Mouse (Mus musculus) spleen, adult 2 months (tissue): ENCODE measurements around the gene Bsg. TPM values are rescaled to one million over a fixed set of nuclear protein-coding genes. Genes with fewer than 3 reads are reported as not detected.

ENCODE experiments used
- DNase-seq, 2 experiments: peaks; one replicate each; pipeline versions ENCODE4 v3.0.0 to v3.0.0-alpha.2; 2012 to 2021; ENCODE audit warnings: low spot score in 2 of 2, low read depth in 1 of 2
- H3K27ac ChIP-seq: fragments of 200-500 bp; 2 replicates; pipeline ENCODE4 v1.5.1; 2012; ENCODE audit warnings: low read length, inconsistent platforms; ENCODE audit not compliant: insufficient read depth
- H3K27me3 ChIP-seq: fragments of 200-500 bp; 2 replicates; pipeline ENCODE4 v1.6.1; 2012; ENCODE audit warnings: mild to moderate bottlenecking, moderate library complexity, low read length, inconsistent platforms; ENCODE audit not compliant: control insufficient read depth, insufficient read depth
- H3K36me3 ChIP-seq: fragments of 200-500 bp; 2 replicates; pipeline ENCODE4 v1.6.1; 2012; ENCODE audit warnings: mild to moderate bottlenecking, low read length, inconsistent platforms; ENCODE audit not compliant: control insufficient read depth, insufficient read depth
- H3K4me1 ChIP-seq: fragments of 200-500 bp; 2 replicates; pipeline ENCODE4 v1.6.1; 2011; ENCODE audit warnings: inconsistent platforms; ENCODE audit not compliant: control insufficient read depth, insufficient read depth, insufficient read length
- H3K4me3 ChIP-seq: fragments of 200-500 bp; 2 replicates; pipeline ENCODE4 v1.5.1; 2011; ENCODE audit warnings: mild to moderate bottlenecking, inconsistent platforms; ENCODE audit not compliant: insufficient read depth, insufficient read length; ENCODE audit errors: extremely low read depth
- CTCF ChIP-seq: fragments of 200-500 bp; IDR thresholded peaks from 2 replicates; pipeline ENCODE4 v1.5.1; 2011; ENCODE audit warnings: mild to moderate bottlenecking, inconsistent platforms; ENCODE audit not compliant: insufficient read depth, insufficient read length, insufficient replicate concordance; ENCODE audit errors: extremely low read depth
- POLR2A ChIP-seq: fragments of 200-500 bp; IDR thresholded peaks from 2 replicates; pipeline ENCODE4 v1.6.1; 2011; ENCODE audit warnings: low read depth, low read length, inconsistent platforms
- WGBS: fragments of 180-500 bp; shearing (Covaris S2); methylation state at CpG from one replicate; pipeline ENCODE4 v1.1.7; 2018; 5-methylcytosine and 5-hydroxymethylcytosine counted together
- polyA plus RNA-seq: library from polyadenylated mRNA; depleted of rRNA; stranded (reverse); fragments of >200 nt; gene quantifications from 2 replicates; pipeline ENCODE4 v1.2.3, GENCODE M21; 2012

Bsg gene
- polyA plus RNA-seq, 1 experiment: 208 TPM

DNA sequence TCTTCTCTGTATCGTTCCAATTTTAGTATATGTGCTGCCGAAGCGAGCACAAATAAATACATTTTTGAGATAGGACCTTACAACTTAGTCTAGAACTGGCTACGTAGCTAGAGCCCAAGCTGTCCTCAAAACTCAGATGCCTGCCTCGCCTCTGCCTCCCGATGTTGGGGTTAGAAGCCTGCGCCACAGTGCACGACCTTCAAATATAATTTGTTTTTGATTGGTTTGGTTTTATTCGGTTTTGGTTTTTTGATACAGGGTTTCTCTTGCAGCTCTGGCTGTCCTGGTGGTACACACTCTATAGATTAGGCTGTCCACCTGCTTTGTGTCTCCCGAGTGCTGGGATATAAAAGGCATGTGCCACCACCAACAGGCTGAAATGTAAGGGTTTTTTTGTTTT is 750 bp upstream of the Bsg start:
- peaks cover 10% of the 10 kb centered on the region; the same call in 1 of the 2 replicates for H3K4me1 ChIP-seq
- H3K27ac ChIP-seq: no peak overlapping the region
- no peaks in the 10 kb centered on the region for H3K36me3 ChIP-seq
- no peak for DNase-seq
- no peak overlapping the region for H3K4me3 ChIP-seq
- 80% methylated on average over 10 of the region's 10 CpGs for WGBS
- no peak for TF ChIP-seq POLR2A
- no peak for TF ChIP-seq CTCF
- H3K27me3 ChIP-seq: no peaks in the 10 kb centered on the region

DNA sequence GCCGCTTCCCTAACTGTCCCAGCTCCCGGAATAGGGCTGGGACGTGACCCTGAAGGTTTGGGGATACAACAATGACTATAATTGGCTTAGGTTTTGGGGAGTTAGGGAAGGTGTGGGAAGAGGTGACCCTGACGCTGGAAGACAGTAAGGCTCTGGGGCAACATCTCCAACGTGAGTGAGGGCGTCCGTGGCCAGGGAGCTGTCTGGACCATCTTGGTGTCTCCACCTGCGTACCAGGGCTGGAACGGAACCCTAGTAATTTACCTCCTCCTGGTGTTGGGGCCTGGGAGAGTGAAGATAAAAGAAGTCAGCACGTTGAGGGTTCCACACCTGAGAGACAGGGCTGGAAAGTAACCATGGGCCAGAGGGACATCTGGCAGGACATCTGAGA is 674 bp downstream of the Bsg start:
- peak overlapping the region; percentile 84 for H3K4me3 ChIP-seq
- H3K27ac ChIP-seq: no peak overlapping the region
- H3K36me3 ChIP-seq: peaks cover 5% of the 10 kb centered on the region; the same call in 1 of the 2 replicates
- TF ChIP-seq POLR2A (no peak), CTCF (no peak)
- peaks cover 10% of the 10 kb centered on the region; the same call in 1 of the 2 replicates for H3K4me1 ChIP-seq
- DNase-seq: no peak
- 7% methylated on average over 10 of the region's 10 CpGs for WGBS
- no peaks in the 10 kb centered on the region for H3K27me3 ChIP-seq

DNA sequence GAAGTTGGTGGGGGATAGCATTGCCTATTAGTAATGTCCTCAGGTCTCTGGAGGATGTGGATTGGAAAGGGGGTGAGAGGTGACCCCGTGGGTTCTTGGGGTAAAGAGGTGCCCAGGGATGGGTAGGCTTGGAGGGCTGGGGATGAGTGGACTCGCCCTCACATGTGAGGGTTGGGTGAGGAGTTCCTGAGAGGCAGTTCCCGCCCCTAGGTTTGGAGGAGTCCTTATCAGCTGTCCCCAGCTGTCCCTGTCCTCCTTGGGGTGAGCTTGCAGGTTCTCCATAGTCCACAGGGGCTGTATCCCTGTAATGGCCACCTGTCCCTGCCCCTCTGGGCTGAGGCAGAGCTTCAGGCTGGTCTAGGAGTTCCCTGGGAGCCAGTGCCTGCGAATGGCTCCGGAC is 1.7 kb downstream of the Bsg start:
- 68% methylated on average over 5 of the region's 5 CpGs for WGBS
- TF ChIP-seq CTCF: no peak
- TF ChIP-seq POLR2A: no peak
- Histone ChIP-seq H3K27ac (peak overlapping the region; percentile 14; the same call in 1 of the 2 replicates), H3K4me3 (no peak overlapping the region), H3K27me3 (no peaks in the 10 kb centered on the region), H3K4me1 (peaks cover 10% of the 10 kb centered on the region; the same call in 1 of the 2 replicates), H3K36me3 (peaks cover 8% of the 10 kb centered on the region)
- DNase-seq: no peak

DNA sequence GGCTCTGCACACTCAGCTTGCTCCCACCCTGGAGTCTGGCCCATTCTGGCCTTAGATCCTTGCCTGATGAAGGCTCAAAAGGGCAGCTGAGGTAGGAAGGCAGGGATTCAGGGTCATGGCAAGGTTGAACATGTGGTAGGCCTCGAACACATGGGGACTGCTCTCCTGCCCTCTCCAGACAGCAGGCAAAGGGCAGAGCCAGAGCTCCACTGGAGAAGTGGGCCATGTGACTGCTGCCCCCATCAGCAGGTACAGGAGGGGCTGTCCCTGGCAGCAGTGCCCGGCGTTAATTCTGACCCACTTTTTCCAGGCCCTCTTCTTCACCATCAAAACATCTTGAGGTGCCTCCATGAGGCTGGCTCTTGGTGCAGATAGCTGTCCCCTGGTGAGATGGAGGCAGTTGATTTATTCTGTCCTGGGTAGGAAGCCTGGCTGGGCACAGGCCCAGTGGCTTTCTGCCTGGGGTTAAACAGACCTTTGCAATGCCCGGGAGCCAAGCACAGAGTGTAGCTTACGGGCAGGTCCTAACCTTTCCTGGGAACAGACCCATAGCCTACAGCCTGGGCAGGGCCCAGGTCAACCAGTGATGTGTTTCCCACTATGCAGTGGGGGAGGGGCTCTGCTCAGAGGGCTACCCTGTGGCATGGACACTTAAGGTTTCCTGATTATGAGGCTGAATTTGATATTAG is 2.3 kb downstream of the Bsg start:
- H3K4me1 ChIP-seq: peaks cover 10% of the 10 kb centered on the region; the same call in 1 of the 2 replicates

DNA sequence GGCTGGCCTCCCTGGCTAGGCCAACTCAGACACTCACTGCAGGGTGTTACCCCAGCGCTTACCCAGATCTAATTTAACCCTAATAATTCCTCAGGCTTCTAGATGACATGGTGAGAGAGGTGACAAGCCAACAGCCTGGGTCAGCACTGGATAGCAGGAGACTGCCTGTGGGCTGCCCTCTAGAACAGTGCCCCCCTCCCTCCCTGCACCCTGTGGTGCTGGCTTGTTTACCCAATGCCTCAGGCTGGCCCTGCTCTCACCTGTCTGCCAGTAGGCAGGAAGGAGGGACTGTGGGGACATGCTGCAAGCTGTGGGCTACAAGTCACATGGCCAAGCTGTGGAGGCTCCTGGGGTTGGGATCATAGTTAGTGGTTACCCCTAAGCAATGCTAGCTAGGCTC is 2.9 kb downstream of the Bsg start:
- WGBS: 90% methylated on average over 1 of the region's 1 CpGs
- Histone ChIP-seq H3K27ac (no peak overlapping the region), H3K36me3 (peaks cover 14% of the 10 kb centered on the region), H3K4me3 (no peak overlapping the region), H3K27me3 (no peaks in the 10 kb centered on the region), H3K4me1 (peaks cover 10% of the 10 kb centered on the region; the same call in 1 of the 2 replicates)
- TF ChIP-seq CTCF (no peak), POLR2A (no peak)
- DNase-seq: no peak

More for the DNA sequence above, 2.3 kb downstream of the Bsg start:
- Histone ChIP-seq H3K27me3 (no peaks in the 10 kb centered on the region), H3K4me3 (peak overlapping the region; percentile 12; the same call in 1 of the 2 replicates), H3K27ac (peak overlapping the region; percentile 4; the same call in 1 of the 2 replicates), H3K36me3 (peaks cover 12% of the 10 kb centered on the region)
- DNase-seq: no peak
- TF ChIP-seq CTCF (no peak), POLR2A (no peak)
- 77% methylated on average over 5 of the region's 5 CpGs for WGBS

DNA sequence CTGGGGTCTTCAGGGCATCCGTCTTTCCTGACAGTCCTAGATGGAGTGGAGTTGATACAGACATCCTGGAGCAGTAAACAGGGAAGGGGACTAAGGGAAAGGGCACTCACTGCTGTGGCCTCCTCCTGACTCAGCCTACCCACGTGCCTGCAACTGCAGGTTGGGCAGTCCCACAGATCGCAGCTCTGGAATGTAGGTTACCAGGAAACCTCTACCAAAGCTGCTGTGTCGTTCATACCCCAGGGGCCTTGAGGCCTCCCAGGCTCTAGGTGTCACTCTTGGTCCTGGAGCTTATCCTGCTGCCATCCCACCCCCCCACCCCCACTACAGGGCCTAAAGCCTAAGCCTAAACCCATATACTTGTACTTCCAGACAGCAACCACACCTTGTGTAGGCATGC is 3.5 kb downstream of the Bsg start:
- H3K36me3 ChIP-seq: peaks cover 14% of the 10 kb centered on the region
- H3K4me3 ChIP-seq: no peak overlapping the region
- H3K27ac ChIP-seq: no peak overlapping the region

DNA sequence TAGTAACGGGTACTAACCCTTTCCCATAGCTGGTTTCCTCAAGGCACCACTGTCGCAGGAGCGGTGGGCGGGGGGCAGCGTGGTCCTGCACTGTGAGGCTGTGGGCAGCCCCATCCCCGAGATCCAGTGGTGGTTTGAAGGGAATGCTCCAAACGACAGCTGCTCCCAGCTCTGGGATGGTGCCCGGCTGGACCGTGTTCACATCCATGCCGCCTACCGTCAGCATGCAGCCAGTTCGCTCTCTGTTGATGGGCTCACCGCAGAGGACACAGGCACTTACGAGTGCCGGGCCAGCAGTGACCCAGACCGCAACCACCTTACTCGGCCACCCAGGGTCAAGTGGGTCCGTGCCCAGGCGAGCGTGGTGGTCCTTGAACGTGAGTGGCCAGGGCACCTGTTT is 4.4 kb downstream of the Bsg start:
- H3K4me3 ChIP-seq: no peak overlapping the region
- TF ChIP-seq CTCF: no peak
- TF ChIP-seq POLR2A: no peak
- WGBS: 95% methylated on average over 21 of the region's 21 CpGs
- H3K36me3 ChIP-seq: peaks cover 14% of the 10 kb centered on the region
- no peak overlapping the region for H3K27ac ChIP-seq
- H3K4me1 ChIP-seq: peaks cover 10% of the 10 kb centered on the region; the same call in 1 of the 2 replicates
- H3K27me3 ChIP-seq: no peaks in the 10 kb centered on the region
- DNase-seq: no peak

More for the DNA sequence above, 3.5 kb downstream of the Bsg start:
- DNase-seq: no peak
- H3K27me3 ChIP-seq: no peaks in the 10 kb centered on the region
- H3K4me1 ChIP-seq: peaks cover 10% of the 10 kb centered on the region; the same call in 1 of the 2 replicates
- TF ChIP-seq CTCF: no peak
- no peak for TF ChIP-seq POLR2A
- 79% methylated on average over 4 of the region's 4 CpGs for WGBS
